Mouse (Mus musculus) B cell, adult 67 days (primary cell): ENCODE results near the gene Il27ra. TPM values are rescaled to one million over a fixed set of nuclear protein-coding genes. Genes with fewer than 3 reads are reported as not detected.

ENCODE experiments used
- total RNA-seq, 2 experiments: library from RNA; stranded (reverse); gene quantifications; 4 replicates each; pipeline ENCODE4 v1.2.4; 2023

Gene Il27ra
- total RNA-seq: 100 to 1,000 TPM; 107 to 110 TPM

DNA sequence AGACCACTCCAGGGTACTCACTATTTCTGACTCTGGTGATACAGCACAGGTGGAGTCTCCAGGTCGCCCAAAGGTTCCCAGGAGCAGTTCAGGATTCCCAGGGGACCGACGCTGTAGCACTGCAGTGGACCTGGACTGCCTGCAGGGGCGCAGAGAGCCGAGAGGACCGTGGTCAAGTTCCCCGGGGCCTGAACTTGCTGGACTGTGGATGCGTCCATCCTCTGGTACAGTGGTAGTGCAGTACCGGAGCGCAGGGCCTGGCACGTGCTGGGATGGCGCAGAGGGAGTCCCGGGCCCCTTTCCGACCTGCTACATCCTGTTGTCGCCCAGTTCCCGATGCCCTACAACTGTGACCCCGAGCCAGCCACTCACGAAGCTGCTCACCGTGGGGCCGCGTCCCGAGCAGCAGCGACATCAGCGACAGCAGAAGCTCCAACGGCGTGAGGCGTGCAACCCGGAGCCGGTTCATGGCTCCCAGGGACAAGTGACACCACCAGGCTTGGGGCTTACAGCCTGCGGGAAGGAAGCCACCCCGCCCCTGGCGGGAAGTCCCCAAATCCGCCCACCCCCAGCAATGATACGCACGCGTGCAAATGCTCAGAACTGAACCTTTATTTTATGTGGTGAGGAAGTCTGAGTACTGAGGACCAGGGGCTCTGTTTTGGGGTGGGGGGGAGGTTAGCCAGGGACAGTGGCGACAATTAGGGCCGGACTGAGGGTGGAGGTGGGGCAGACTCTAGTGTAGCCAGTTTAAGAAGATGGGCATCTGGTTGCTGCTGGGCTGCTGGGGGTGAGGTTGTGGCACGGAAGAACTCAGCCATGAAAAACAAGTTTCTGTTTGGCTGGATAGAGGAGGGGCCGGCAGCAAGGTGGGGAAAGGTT lies at the start of gene Il27ra:
Gene Il27ra, minus strand, starts transcription at position 524 of the 882 bp plus-strand sequence.

DNA sequence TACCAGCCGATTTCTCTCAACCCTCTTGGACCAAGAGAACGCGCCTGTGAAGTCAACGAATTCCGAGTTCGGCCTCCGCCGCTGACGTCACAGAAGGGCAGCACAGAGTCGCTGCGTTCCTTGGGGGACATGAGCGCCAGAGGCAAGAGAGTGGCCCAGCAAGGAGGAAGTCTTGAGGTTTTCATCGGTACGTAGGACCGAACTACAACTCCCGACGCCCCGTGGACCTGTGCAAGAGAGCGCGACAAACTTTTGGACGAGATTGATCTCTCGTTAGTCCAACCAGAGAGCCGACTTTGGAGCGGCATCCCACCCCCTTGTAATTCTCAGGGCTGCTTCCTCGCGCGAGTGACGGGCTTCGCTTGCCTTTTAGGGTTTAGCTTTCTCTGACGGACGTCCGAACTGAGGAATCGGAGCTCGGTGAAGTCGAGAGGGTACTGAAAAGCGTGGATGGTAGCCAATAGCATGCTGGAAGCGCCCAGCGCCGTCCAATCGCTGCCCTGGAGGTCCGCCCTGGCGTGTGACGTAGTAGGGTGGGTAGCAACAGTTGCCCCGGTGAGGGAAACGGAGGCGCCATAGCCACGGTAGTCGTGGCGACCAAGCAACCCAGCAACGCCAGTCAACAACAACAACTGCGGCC lies 24.0 kb upstream of the Il27ra start, which contains the start of gene Rfx1:
Gene Rfx1, plus strand, starts transcription at position 544 of the 640 bp plus-strand sequence.

DNA sequence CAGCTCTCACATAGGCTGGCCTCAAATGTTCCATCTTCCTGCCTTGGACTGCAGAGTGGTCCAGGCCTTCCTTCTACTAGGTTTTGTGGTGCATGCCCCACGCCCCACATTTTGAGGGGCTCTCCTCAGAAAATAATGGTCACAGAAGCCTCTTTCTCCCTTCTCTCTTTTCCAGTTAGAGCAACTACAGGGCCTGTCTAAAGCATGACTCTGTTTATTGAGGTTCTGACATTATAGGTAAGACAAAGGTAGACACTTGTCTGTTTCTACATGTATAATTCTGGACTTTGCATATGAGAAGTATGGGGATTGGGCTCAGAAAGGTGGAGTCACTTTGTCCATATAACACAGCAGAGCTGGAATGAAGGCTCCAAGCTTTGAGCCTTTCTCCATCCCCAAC lies 22.6 kb upstream of the Il27ra start, which contains the start of gene Gm10643:
Gene Gm10643, minus strand, starts transcription at position 101 of the 400 bp plus-strand sequence.

DNA sequence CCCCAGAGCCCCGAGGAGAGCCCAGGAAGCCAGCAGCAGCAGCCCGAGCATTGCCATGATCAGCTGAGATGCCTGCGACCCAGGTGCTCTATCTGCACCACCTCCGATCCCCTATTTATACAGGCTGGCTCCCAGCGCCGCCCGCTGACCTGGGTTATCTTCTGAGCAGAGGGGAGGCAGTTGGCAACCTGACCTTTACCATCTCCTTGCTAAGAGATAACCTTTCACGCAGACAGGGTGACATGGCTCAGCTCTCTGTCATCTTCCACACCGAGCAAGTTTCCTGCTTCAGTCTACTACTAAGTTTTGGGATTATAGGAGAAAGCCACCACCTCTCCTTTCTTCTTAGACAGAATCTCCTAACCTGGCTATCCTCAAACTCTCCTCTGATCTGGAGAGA lies 2.5 kb upstream of the Il27ra start, which contains the start of gene Rln3:
Gene Rln3, minus strand, starts transcription at position 101 of the 400 bp plus-strand sequence.

DNA sequence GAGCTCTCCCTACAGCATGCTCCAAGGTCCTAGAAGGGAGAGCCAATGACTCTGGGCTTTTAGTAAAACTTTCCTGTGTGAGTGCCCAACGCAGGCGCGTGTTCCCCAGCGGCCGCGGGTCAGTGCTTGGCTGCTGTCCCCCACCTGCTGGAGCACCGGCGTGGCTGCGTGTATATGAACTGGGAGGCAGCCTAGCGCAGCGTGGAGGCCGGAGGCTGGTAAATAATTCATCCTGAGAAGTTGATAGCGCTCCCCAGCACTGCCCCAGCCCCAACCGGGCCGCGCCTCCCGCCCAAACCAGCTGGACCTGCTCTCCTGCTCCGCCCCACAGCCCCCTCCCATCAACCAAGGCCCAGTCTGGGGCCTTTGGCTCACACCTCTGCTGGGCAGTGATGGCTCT lies 21.3 kb downstream of the Il27ra start, which contains the start of gene Palm3:
Gene Palm3, plus strand, starts transcription at position 376 of the 400 bp plus-strand sequence.

DNA sequence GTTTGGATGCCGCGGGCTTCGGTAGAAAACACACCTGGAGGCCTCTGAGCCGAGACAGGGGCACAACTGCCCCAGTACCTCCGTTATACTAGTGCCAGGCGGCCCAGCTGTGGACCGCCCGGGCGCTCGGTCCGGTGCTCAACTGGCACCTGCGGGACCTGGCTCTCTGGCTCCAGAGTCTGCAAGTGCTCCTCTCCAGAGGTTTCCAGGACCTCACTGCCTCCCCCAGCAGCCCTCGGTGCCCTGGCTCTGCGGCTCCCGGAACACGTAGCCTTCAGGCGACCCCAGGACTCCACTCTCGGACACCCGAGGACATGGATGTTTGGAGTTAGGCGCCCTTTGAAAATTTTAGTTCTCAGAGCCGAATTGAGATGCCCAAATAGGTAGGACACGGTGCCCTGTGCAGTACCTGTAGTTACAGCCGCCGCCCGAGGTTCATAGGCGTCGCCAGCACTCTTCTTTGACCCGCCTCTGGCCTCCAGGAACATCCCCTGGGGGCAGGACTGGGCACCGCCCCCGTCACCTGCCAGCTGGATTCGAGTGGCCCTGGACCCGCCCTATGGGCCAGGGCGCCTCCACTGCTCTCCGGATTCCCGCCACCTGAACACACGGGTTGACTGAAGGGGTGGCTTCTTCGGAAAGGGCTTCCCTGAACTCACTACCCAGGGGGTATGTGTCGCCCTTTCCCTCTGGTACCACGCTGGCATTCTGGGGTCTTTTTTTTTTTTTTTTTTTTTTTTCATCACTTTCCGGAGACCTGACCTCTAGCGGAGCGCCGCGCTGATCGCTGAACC lies 30.5 kb downstream of the Il27ra start, which contains the start of gene 2210011C24Rik:
Gene 2210011C24Rik, minus strand, starts transcription at position 467 of the 794 bp plus-strand sequence.

DNA sequence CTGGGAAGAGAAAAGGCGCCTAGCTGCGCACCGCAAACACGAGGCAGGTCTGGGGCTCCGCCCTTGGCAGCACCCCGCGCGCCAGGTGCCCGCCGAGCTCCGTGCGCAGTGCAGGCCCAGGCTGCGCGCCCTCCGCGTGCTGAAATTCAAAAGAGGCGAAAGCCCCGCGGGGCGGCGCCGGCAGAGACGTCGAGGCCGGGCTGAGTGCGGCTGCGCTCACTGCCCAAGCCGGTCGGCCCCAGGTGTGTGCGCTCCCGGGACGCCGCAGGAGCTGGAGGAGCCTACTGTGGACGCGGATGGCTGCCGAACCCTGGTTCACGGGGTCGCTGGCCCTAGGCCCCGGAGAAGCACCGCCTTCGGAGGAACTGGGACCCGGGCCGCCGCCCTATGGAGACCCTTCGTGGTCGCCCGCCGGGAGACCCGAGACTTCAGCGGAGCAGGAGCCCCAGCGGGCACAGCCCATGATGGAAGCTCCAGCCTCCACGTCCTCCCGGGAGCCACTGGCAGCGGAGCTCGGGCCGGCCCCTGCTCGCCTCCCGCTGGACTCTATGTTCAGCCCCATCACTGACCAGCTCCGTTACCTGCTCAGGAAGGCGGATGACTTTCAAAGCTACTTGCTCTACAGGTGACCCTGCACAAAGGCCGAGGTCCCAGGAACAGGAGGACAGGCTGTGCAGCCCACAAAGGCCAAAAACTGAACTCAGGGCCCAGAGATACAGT lies 40.9 kb downstream of the Il27ra start, which contains the start of gene 1700067K01Rik:
Gene 1700067K01Rik, plus strand, starts transcription at position 222 of the 720 bp plus-strand sequence.

DNA sequence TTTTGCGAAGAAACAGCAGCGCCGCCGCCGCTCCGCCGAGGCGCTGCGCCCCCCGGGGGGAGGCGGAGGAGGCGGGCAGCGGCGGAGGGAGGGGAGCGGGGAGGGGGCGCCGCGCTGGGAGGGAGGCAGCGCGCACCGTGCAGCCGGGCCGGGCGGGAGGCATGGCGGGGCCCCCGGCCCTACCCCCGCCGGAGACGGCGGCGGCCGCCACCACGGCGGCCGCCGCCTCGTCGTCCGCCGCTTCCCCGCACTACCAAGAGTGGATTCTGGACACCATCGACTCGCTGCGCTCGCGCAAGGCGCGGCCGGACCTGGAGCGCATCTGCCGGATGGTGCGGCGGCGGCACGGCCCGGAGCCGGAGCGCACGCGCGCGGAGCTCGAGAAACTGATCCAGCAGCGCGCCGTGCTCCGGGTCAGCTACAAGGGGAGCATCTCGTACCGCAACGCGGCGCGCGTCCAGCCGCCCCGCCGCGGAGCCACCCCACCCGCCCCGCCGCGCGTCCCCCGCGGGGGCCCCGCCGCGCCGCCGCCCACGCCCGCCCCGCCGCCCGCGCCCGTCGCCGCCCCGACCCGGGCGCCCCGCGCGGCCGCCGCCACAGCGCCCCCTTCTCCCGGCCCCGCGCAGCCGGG lies 44.8 kb downstream of the Il27ra start, which contains the start of gene Samd1:
Gene Samd1, plus strand, starts transcription at position 162 of the 631 bp plus-strand sequence.

Other genes with a start within 250 kb of the Il27ra start
- 10 to 100 TPM in 1 of 2 experiments, 1 to 10 TPM in 1; 7.9 to 10.3 TPM for gene Adgrl1, start 142.5 kb downstream of the Il27ra start, total RNA-seq
- 1 to 10 TPM; 1.7 to 2.9 TPM for gene Gm10644, start 87.4 kb downstream of the Il27ra start, total RNA-seq
- gene Asf1b, start 87.1 kb downstream of the Il27ra start, total RNA-seq: 1 to 10 TPM; 7.7 to 8.8 TPM
- 10 to 100 TPM; 45.3 to 45.4 TPM for gene Prkaca, start 69.6 kb downstream of the Il27ra start, total RNA-seq
- 10 to 100 TPM; 53.9 to 61.1 TPM for gene Samd1, start 44.9 kb downstream of the Il27ra start, total RNA-seq
- gene 1700067K01Rik, start 41.1 kb downstream of the Il27ra start, total RNA-seq: under 1 TPM; 0.53 to 0.58 TPM
- not detected for gene 2210011C24Rik, start 30.4 kb downstream of the Il27ra start, total RNA-seq
- gene Palm3, start 21.1 kb downstream of the Il27ra start, total RNA-seq: not detected
- gene Rln3, start 2.4 kb upstream of the Il27ra start, total RNA-seq: not detected
- gene Gm10643, start 22.5 kb upstream of the Il27ra start, total RNA-seq: 1 to 10 TPM; 3.3 to 5.1 TPM
- gene Rfx1, start 24.2 kb upstream of the Il27ra start, total RNA-seq: 10 to 100 TPM; 66.0 to 85.3 TPM
- 10 to 100 TPM; 53.6 to 55.6 TPM for gene Dcaf15, start 62.2 kb upstream of the Il27ra start, total RNA-seq
- under 1 TPM; 0.36 to 0.46 TPM for gene Podnl1, start 83.4 kb upstream of the Il27ra start, total RNA-seq
- 10 to 100 TPM; 33.4 to 38.3 TPM for gene Cc2d1a, start 105.3 kb upstream of the Il27ra start, total RNA-seq
- gene 4930432K21Rik, start 105.4 kb upstream of the Il27ra start, total RNA-seq: 1 to 10 TPM in 1 of 2 experiments, under 1 TPM in 1; 0.77 to 2.1 TPM
- not detected for gene Nanos3, start 142.6 kb upstream of the Il27ra start, total RNA-seq
- gene Zswim4, start 194.5 kb upstream of the Il27ra start, total RNA-seq: 10 to 100 TPM; 22.8 to 24.8 TPM
- gene D8Ertd738e, start 207.1 kb upstream of the Il27ra start, total RNA-seq: 100 to 1,000 TPM; 182 to 191 TPM
- 10 to 100 TPM; 37.0 to 38.6 TPM for gene Mri1, start 214.7 kb upstream of the Il27ra start, total RNA-seq
- 10 to 100 TPM; 26.5 to 34.3 TPM for gene Ccdc130, start 227.8 kb upstream of the Il27ra start, total RNA-seq